Mouse (Mus musculus): Measurements from ENCODE around the gene Rbfox3. TPM values are rescaled to one million over a fixed set of nuclear protein-coding genes. Genes with fewer than 3 reads are reported as not detected.

Gene Rbfox3
- polyA plus RNA-seq, 1 experiment = 0.03 TPM

- Histone ChIP-seq H3K36me3 (replicated peaks; ENCODE audit: low read length) (no peaks in the 10 kb centered on the region), H3K4me1 (peaks cover 21% of the 10 kb centered on the region), H3K4me3 (replicated peaks) (no peak overlapping the region), H3K27me3 (replicated peaks) (peaks cover 70% of the 10 kb centered on the region), H3K9me3 (no peaks in the 10 kb centered on the region)
- TF ChIP-seq FLI1 (IDR thresholded peaks at IDR 0.05; ENCODE audit: low read length) (no peak), GATA1 (IDR thresholded peaks at IDR 0.05; ENCODE audit: borderline replicate concordance, low read length) (no peak)
Observed at GRCm38 (mm10) chr11:118740001-118740400, 171.4 kb downstream of the Rbfox3 start.

GRCm38 (mm10) chr11:118738855-118739832 is 172.3 kb downstream of the Rbfox3 start:
- Histone ChIP-seq H3K36me3 (replicated peaks; ENCODE audit: low read length) (no peaks in the 10 kb centered on the region), H3K4me1 (peaks cover 12% of the 10 kb centered on the region), H3K27me3 (replicated peaks) (peaks cover 68% of the 10 kb centered on the region), H3K9me3 (no peaks in the 10 kb centered on the region), H3K4me3 (replicated peaks) (no peak overlapping the region)
- TF ChIP-seq GATA1 (IDR thresholded peaks at IDR 0.05; ENCODE audit: borderline replicate concordance, low read length) (no peak), FLI1 (IDR thresholded peaks at IDR 0.05; ENCODE audit: low read length) (no peak)

- no peak for TF ChIP-seq FLI1 (IDR thresholded peaks at IDR 0.05; ENCODE audit: low read length)
- TF ChIP-seq GATA1 (IDR thresholded peaks at IDR 0.05; ENCODE audit: borderline replicate concordance, low read length) = no peak
- Histone ChIP-seq H3K4me1 (peaks cover 10% of the 10 kb centered on the region), H3K27me3 (replicated peaks) (peaks cover 61% of the 10 kb centered on the region), H3K9me3 (no peaks in the 10 kb centered on the region), H3K4me3 (replicated peaks) (no peak overlapping the region), H3K36me3 (replicated peaks; ENCODE audit: low read length) (no peaks in the 10 kb centered on the region)
Observed at GRCm38 (mm10) chr11:118738323-118738722, 173.1 kb downstream of the Rbfox3 start.

- Histone ChIP-seq H3K9me3 (no peaks in the 10 kb centered on the region), H3K4me3 (replicated peaks) (no peak overlapping the region), H3K36me3 (replicated peaks; ENCODE audit: low read length) (no peaks in the 10 kb centered on the region), H3K27me3 (replicated peaks) (peaks cover 61% of the 10 kb centered on the region), H3K4me1 (peaks cover 10% of the 10 kb centered on the region)
- TF ChIP-seq GATA1 (IDR thresholded peaks at IDR 0.05; ENCODE audit: borderline replicate concordance, low read length) (no peak), FLI1 (IDR thresholded peaks at IDR 0.05; ENCODE audit: low read length) (no peak)
Observed at GRCm38 (mm10) chr11:118737821-118738220, 173.6 kb downstream of the Rbfox3 start.

- peaks cover 59% of the 10 kb centered on the region for H3K27me3 ChIP-seq (replicated peaks)
Observed at GRCm38 (mm10) chr11:118736993-118737392, 174.4 kb downstream of the Rbfox3 start.

GRCm38 (mm10) chr11:118731655-118732054 is 179.7 kb downstream of the Rbfox3 start:
- no peak overlapping the region for H3K4me3 ChIP-seq (replicated peaks)
- H3K36me3 ChIP-seq (replicated peaks; ENCODE audit: low read length) = no peaks in the 10 kb centered on the region
- TF ChIP-seq GATA1 (IDR thresholded peaks at IDR 0.05; ENCODE audit: borderline replicate concordance, low read length) (no peak), FLI1 (IDR thresholded peaks at IDR 0.05; ENCODE audit: low read length) (no peak)
- H3K27me3 ChIP-seq (replicated peaks) = peaks cover 51% of the 10 kb centered on the region
- peaks cover 16% of the 10 kb centered on the region for H3K9me3 ChIP-seq
- H3K4me1 ChIP-seq = no peaks in the 10 kb centered on the region

More at GRCm38 (mm10) chr11:118736993-118737392, 174.4 kb downstream of the Rbfox3 start:
- H3K4me3 ChIP-seq (replicated peaks) = no peak overlapping the region
- H3K4me1 ChIP-seq = peaks cover 10% of the 10 kb centered on the region
- TF ChIP-seq FLI1 (IDR thresholded peaks at IDR 0.05; ENCODE audit: low read length) = no peak
- no peak for TF ChIP-seq GATA1 (IDR thresholded peaks at IDR 0.05; ENCODE audit: borderline replicate concordance, low read length)
- no peaks in the 10 kb centered on the region for H3K9me3 ChIP-seq
- no peaks in the 10 kb centered on the region for H3K36me3 ChIP-seq (replicated peaks; ENCODE audit: low read length)

- TF ChIP-seq FLI1 (IDR thresholded peaks at IDR 0.05; ENCODE audit: low read length) (no peak), GATA1 (IDR thresholded peaks at IDR 0.05; ENCODE audit: borderline replicate concordance, low read length) (no peak)
- no peaks in the 10 kb centered on the region for H3K36me3 ChIP-seq (replicated peaks; ENCODE audit: low read length)
- H3K27me3 ChIP-seq (replicated peaks) = peaks cover 41% of the 10 kb centered on the region
- no peak overlapping the region for H3K4me3 ChIP-seq (replicated peaks)
- peaks cover 16% of the 10 kb centered on the region for H3K9me3 ChIP-seq
- H3K4me1 ChIP-seq = no peaks in the 10 kb centered on the region
Observed at GRCm38 (mm10) chr11:118729373-118729772, 182.0 kb downstream of the Rbfox3 start.

GRCm38 (mm10) chr11:118728797-118729196 is 182.6 kb downstream of the Rbfox3 start:
- Histone ChIP-seq H3K27me3 (replicated peaks) (peaks cover 38% of the 10 kb centered on the region), H3K9me3 (peaks cover 16% of the 10 kb centered on the region), H3K4me3 (replicated peaks) (no peak overlapping the region), H3K4me1 (no peaks in the 10 kb centered on the region), H3K36me3 (replicated peaks; ENCODE audit: low read length) (no peaks in the 10 kb centered on the region)
- TF ChIP-seq FLI1 (IDR thresholded peaks at IDR 0.05; ENCODE audit: low read length) (no peak), GATA1 (IDR thresholded peaks at IDR 0.05; ENCODE audit: borderline replicate concordance, low read length) (no peak)

- H3K4me3 ChIP-seq (replicated peaks) = no peak overlapping the region
- H3K9me3 ChIP-seq = peaks cover 16% of the 10 kb centered on the region
- H3K4me1 ChIP-seq = no peaks in the 10 kb centered on the region
- H3K27me3 ChIP-seq (replicated peaks) = peaks cover 36% of the 10 kb centered on the region
- no peaks in the 10 kb centered on the region for H3K36me3 ChIP-seq (replicated peaks; ENCODE audit: low read length)
- TF ChIP-seq FLI1 (IDR thresholded peaks at IDR 0.05; ENCODE audit: low read length) (no peak), GATA1 (IDR thresholded peaks at IDR 0.05; ENCODE audit: borderline replicate concordance, low read length) (no peak)
Observed at GRCm38 (mm10) chr11:118728083-118728551, 183.3 kb downstream of the Rbfox3 start.

- Histone ChIP-seq H3K4me3 (replicated peaks) (no peak overlapping the region), H3K4me1 (no peaks in the 10 kb centered on the region), H3K9me3 (peaks cover 16% of the 10 kb centered on the region), H3K27me3 (replicated peaks) (peaks cover 36% of the 10 kb centered on the region), H3K36me3 (replicated peaks; ENCODE audit: low read length) (no peaks in the 10 kb centered on the region)
- TF ChIP-seq FLI1 (IDR thresholded peaks at IDR 0.05; ENCODE audit: low read length) (no peak), GATA1 (IDR thresholded peaks at IDR 0.05; ENCODE audit: borderline replicate concordance, low read length) (no peak)
Observed at GRCm38 (mm10) chr11:118726430-118726829, 185.0 kb downstream of the Rbfox3 start.
